Mouse (Mus musculus): ENCODE results near the gene Cd1d1. TPM values are rescaled to one million over a fixed set of nuclear protein-coding genes. Genes with fewer than 3 reads are reported as not detected.
A peak's percentile ranks its signal among the peaks of the same experiment; 100 is the strongest.

Gene Cd1d1
- polyA plus RNA-seq, 1 experiment from 2014 or later, result 8.7 TPM

DNA sequence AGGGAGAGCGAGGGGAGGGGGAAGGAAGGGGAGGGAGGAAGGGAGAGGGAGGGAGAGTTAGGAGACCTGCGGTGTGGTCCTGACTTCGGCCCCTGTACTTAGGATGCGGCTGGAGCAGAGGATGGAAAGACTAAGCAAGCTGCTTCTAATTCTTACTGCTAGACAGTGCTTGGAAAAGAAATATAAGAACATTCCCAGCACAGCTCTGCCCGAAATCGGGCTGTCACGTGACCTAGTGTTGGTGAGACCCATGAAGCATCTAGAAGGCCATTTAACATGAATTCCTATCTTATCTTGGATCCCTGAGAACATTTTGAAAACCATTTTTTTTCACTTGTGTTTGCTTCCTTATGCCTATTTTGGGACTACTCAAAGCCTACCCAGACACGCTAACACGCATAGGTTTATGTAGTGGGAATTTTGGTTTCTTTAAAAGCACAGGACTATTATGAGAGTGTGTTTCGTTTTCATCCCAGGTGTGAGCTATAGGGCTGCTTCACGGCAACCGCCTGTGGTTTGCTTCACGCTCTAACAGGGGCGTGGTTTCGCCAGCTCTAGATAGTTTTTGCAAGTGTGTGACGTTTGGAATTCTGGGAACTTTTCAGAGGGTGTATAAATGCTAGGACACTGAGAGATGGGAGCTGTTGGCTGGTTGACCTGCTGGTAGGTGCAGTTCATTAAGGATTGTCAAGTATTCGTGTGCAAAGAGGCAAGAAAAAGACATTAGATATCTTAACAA is 38.4 kb downstream of the Cd1d1 start:
- H3K27ac ChIP-seq, result no peak overlapping the region
- WGBS (ENCODE audit: insufficient replicate concordance), result 48% methylated on average over 17 of the region's 17 CpGs
- no peak overlapping the region for H3K9ac ChIP-seq
- peak overlapping the region; percentile 17 for H3K4me2 ChIP-seq
- H3K9me3 ChIP-seq (replicated peaks), result no peaks in the 10 kb centered on the region
- H3K4me1 ChIP-seq, result peaks cover 4% of the 10 kb centered on the region; the same call in 1 of the 2 replicates
- ATAC-seq, result no peak
- H3K4me3 ChIP-seq, result no peak overlapping the region
- no peaks in the 10 kb centered on the region for H3K36me3 ChIP-seq
- no peaks in the 10 kb centered on the region for H3K27me3 ChIP-seq (replicated peaks)

GRCm38 (mm10) chr3:86959088-86959487 is 40.2 kb downstream of the Cd1d1 start:
- no peak for ATAC-seq
- Histone ChIP-seq H3K27ac (no peak overlapping the region), H3K9me3 (replicated peaks) (no peaks in the 10 kb centered on the region), H3K4me3 (no peak overlapping the region), H3K9ac (no peak overlapping the region), H3K4me1 (peaks cover 4% of the 10 kb centered on the region; the same call in 1 of the 2 replicates), H3K27me3 (replicated peaks) (no peaks in the 10 kb centered on the region), H3K36me3 (no peaks in the 10 kb centered on the region), H3K4me2 (no peak overlapping the region)
- 49% methylated on average over 7 of the region's 7 CpGs for WGBS (ENCODE audit: insufficient replicate concordance)

- 27% methylated on average over 4 of the region's 4 CpGs for WGBS (ENCODE audit: insufficient replicate concordance)
- peaks cover 4% of the 10 kb centered on the region for H3K9me3 ChIP-seq (replicated peaks)
These were observed 43.9 kb downstream of the Cd1d1 start for GRCm38 (mm10) chr3:86955376-86955775.

GRCm38 (mm10) chr3:86954521-86954920 is 44.7 kb downstream of the Cd1d1 start:
- 52% methylated on average over 1 of the region's 1 CpGs for WGBS (ENCODE audit: insufficient replicate concordance)
- no peak overlapping the region for H3K4me3 ChIP-seq
- no peaks in the 10 kb centered on the region for H3K36me3 ChIP-seq
- peak; percentile 47 for ATAC-seq
- no peaks in the 10 kb centered on the region for H3K4me1 ChIP-seq
- no peak overlapping the region for H3K9ac ChIP-seq
- peaks cover 4% of the 10 kb centered on the region for H3K9me3 ChIP-seq (replicated peaks)
- no peak overlapping the region for H3K27ac ChIP-seq
- H3K27me3 ChIP-seq (replicated peaks), result no peaks in the 10 kb centered on the region
- H3K4me2 ChIP-seq, result no peak overlapping the region

More at GRCm38 (mm10) chr3:86955376-86955775, 43.9 kb downstream of the Cd1d1 start:
- no peak overlapping the region for H3K4me3 ChIP-seq
- H3K36me3 ChIP-seq, result no peaks in the 10 kb centered on the region
- H3K9ac ChIP-seq, result no peak overlapping the region
- no peak overlapping the region for H3K27ac ChIP-seq
- no peak for ATAC-seq
- H3K4me1 ChIP-seq, result peaks cover 4% of the 10 kb centered on the region; the same call in 1 of the 2 replicates
- H3K27me3 ChIP-seq (replicated peaks), result no peaks in the 10 kb centered on the region
- no peak overlapping the region for H3K4me2 ChIP-seq

DNA sequence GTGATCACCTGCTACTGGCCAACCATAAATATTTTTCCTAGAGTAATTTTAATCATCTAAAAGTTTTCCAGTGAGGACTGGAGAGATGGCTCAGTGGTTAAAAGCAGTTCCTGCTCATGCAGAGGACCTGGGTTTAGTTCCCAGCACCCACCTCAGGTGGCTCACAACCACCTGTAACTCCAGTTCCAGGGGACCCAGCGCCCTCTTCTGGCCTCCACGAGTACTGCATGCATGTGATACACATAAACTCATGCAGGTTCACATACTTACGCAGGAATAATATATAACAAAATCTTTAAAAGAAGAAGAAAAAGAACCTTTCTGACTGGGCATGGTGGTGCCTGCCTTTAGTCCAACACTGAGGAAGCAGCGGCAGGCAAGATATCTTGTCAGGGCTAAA is 45.4 kb downstream of the Cd1d1 start:
- Histone ChIP-seq H3K9ac (no peak overlapping the region), H3K27me3 (replicated peaks) (no peaks in the 10 kb centered on the region), H3K4me2 (no peak overlapping the region), H3K9me3 (replicated peaks) (peaks cover 4% of the 10 kb centered on the region), H3K4me3 (no peak overlapping the region), H3K4me1 (no peaks in the 10 kb centered on the region), H3K27ac (no peak overlapping the region), H3K36me3 (no peaks in the 10 kb centered on the region)
- ATAC-seq, result no peak
- WGBS (ENCODE audit: insufficient replicate concordance), result 71% methylated on average over 4 of the region's 4 CpGs

DNA sequence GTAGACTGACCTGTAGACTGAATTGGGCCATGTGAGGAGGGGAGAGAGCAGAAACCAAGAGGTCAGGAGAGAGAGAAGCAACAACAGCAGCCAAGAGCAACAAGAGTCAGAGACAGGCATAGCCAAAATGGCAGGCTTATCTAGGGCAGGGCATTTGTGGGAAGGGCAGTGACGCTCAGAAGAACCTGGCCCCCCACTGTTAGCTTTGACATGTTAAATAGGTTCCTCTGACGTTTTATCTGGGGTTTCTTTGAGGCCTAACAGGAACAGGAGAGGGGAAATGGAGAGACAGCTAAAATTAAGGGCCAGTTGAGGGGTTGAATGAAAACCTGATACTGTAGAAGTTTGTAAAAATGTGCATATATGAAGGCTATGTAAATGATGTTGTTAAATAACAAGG is 48.6 kb downstream of the Cd1d1 start:
- H3K4me1 ChIP-seq, result no peaks in the 10 kb centered on the region
- no peak overlapping the region for H3K4me3 ChIP-seq
- no peak for ATAC-seq
- WGBS (ENCODE audit: insufficient replicate concordance), result 13% methylated on average over 2 of the region's 2 CpGs
- H3K36me3 ChIP-seq, result no peaks in the 10 kb centered on the region
- peaks cover 4% of the 10 kb centered on the region for H3K9me3 ChIP-seq (replicated peaks)
- H3K27me3 ChIP-seq (replicated peaks), result no peaks in the 10 kb centered on the region
- no peak overlapping the region for H3K4me2 ChIP-seq
- no peak overlapping the region for H3K9ac ChIP-seq
- H3K27ac ChIP-seq, result no peak overlapping the region

Other genes starting within 250 kb of the Cd1d1 start
- 11.1 and 11.3 TPM in 2 replicates for gene Dclk2, start 78.6 kb downstream of the Cd1d1 start, polyA plus RNA-seq (2016; fragmentation: Nextera tagmentation; extraction: Ambion mirVana)
- 2.4 and 2.7 TPM in 2 replicates for gene Kirrel, start 175.3 kb upstream of the Cd1d1 start, polyA plus RNA-seq (2016; fragmentation: Nextera tagmentation; extraction: Ambion mirVana)

Measured in liver, embryonic 12.5 days (tissue).